Mouse (Mus musculus): ENCODE measurements at regions not wholly inside any gene's neighbourhood (a gene's known extent, or its start where the extent isn't known, plus 50 kb on each side); places are given as distances from the start of the nearest gene placed in this dataset.

DNA sequence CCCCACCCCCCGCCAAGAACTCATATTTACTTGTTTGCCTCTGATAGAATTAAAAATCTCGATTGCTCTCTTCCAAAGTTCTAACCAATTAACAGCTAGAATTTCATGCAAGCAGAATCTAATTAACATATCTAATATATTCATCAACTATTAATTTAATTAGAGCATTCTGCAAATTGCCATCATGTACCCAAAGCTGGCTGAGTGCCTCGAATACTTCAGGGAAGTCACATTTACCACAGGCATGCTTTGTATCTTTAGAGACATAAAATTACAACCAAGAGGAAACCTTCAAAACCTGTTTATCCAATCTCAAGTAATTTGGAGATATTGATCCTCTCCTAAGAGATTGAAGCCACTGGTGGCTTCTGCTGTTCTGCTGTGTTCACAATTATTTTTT is 401.6 kb upstream of the Nmur2 start:
- no peak for DNase-seq (ENCODE audit: low spot score)

GRCm38 (mm10) chr11:56441071-56441470 is 400.3 kb upstream of the Nmur2 start:
- DNase-seq (ENCODE audit: low spot score) = no peak

GRCm38 (mm10) chr11:56431089-56431488 is 390.3 kb upstream of the Nmur2 start:
- no peak for DNase-seq (ENCODE audit: low spot score)

GRCm38 (mm10) chr11:56384761-56385160 is 344.0 kb upstream of the Nmur2 start:
- no peak for DNase-seq (ENCODE audit: low spot score)

DNA sequence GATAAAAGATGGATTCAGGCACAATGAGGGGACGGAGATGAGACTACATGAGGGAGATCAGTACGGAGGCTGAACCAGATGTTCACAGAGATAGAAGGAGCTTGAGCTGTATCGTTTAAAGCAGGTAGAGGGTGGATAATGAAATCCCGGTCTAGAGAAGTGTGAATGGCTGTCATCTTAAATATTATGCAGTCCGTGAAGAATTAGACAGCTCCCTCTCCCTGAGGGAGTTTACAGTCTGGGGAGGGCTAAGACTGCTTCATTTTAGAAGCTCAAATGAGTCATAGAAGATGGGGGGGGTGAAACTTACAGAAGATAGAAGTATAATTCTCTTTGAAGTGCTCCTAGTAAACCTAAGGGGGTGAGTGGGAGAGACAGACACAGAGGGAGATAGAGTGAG is 336.7 kb upstream of the Nmur2 start:
- no peak for DNase-seq (ENCODE audit: low spot score)

GRCm38 (mm10) chr11:56374329-56374728 is 333.5 kb upstream of the Nmur2 start:
- DNase-seq (ENCODE audit: low spot score) = no peak

DNA sequence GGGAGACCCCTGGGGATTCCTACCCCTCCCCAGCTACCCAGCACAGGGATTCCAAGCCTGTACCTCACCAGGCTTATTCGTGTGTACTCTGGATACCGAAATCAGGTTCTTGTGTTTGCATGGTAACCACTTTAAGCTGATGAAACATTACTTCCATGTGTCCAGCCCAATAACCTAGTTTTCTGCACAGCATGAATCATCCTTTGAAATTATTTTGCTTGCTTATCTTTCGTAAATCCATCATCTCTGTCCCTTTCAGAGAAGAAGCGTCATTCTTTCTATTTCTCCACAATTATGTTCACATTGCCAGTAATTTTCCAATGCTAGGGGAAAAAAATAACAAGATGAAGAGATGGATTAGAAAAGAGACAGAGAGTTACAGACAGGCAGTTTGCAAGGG is 332.8 kb upstream of the Nmur2 start:
- no peak for DNase-seq (ENCODE audit: low spot score)

DNA sequence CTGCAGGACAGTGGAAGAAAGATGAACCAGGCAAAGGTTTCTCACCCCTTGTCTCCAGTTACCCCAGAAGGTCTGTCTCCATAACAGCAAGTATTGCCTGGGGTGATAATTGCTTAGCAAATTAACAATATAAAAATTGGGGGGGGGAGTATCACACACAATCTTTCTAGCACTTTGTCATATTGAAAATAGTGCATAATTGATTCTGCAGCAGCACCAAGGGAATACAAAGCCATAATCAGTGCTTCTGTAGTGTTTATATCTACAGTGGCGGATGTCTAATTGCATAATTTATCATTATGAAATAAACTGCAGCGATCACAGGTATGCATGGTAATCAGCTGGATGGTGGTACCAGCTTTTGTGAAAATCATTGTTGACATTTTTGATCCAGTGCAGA is 316.9 kb upstream of the Nmur2 start:
- no peak for DNase-seq (ENCODE audit: low spot score)

DNA sequence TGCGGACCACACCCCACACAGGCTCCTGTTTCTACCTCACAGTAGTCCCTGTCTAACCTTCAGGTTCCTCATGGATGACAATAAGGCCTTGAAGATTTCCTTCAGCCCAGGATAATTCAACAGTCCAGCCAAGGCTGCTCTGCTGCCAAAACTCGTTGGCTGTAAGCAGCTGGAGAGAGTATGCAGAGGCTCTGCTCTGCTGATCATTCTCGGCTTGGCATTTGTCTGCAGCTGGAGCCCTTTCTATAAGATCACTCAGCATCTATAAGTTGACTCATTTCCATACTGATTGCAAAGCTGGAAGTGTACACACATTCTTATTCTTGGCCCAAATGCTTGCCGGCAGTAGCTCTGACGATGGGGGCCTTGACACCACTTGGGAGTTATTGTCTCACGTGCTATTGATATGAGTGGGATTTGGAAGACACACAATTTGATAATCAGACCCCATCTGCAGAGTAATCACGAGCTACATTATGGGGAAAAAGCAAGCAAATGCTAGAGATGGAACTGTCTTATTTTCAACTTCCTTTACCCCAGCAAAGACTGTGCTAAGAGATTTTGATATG is 311.1 kb upstream of the Nmur2 start:
- no peak for DNase-seq (ENCODE audit: low spot score)

DNA sequence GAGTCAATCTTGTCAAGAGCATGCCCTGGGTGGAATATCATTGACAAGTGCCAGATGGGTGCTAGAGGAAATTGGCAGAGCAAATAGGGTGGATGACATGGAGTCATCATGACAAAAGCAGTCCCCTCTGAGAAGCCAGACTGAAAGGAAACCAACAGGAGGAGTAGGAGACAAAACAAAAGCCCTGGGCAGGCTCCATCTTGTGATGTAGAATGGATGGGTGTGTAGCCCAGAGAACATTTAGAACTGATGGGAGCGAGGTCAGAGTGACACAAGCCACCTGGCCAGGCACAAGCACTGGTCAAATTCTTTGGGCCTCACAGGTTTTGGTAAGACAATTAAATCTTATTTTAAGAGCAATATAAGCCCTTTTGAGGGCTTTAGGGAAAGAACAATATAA is 310.4 kb upstream of the Nmur2 start:
- DNase-seq (ENCODE audit: low spot score) = no peak

DNA sequence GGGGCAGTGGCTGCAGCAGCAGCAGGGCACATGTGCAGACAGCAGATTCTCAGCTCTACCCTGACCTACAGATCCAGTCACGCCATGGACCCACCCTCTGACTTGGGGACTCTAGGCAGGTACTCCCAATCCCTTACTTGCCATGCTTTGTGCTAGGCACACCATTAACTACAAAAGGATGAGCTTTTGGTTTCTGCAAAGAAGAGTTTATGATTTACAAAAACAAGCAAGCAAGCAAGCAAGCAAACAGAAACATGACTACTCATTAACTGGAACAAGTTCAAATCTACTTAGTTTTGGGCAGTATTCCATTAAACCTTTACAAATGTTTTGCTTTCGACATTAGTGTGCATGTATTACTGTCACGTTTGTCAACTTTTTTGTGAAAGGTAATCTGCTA is 309.0 kb upstream of the Nmur2 start:
- DNase-seq (ENCODE audit: low spot score) = no peak

- no peak for DNase-seq (ENCODE audit: low spot score)
These were observed 307.6 kb upstream of the Nmur2 start for GRCm38 (mm10) chr11:56348408-56348807.

DNA sequence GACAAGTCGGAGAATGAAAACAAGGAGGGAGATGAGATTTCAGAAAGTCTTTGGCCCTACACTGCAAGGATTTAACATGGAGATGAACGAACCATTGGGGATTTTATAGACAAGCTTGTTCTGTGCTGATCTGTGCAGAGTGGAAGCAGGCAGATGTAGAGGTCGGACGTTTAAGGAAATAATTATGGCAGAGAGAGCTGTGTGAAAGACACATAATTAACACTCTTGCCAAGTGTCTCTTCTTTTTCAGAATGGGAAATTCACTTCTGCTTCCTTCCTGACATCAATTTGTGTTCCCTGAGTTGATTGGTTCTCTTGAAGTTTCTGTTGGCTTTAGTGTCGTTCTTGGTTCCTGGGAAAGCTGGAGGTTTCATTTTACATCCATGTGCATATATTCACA is 302.3 kb upstream of the Nmur2 start:
- no peak for DNase-seq (ENCODE audit: low spot score)

GRCm38 (mm10) chr11:56341731-56342130 is 300.9 kb upstream of the Nmur2 start:
- DNase-seq (ENCODE audit: low spot score) = no peak

GRCm38 (mm10) chr11:56341040-56341439 is 300.2 kb upstream of the Nmur2 start:
- no peak for DNase-seq (ENCODE audit: low spot score)

DNA sequence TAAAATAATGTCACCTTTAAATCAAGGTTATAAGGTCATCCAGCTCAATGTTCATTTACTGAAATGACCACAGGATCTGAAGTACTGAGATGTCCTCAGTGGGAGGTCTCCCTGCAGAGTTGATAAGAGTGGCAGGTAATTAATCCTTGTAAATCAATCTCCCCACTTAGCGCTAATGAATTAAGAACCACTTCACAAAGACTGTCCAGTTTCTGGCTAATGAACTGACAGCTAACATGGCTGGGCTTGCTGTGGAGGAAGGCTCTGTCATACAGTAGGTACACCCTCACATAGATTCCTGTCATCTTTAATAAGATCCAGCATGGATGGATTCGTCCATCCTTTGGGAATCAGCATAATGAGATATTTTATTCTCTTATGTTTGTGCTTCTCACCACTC is 297.7 kb upstream of the Nmur2 start:
- no peak for DNase-seq (ENCODE audit: low spot score)

DNA sequence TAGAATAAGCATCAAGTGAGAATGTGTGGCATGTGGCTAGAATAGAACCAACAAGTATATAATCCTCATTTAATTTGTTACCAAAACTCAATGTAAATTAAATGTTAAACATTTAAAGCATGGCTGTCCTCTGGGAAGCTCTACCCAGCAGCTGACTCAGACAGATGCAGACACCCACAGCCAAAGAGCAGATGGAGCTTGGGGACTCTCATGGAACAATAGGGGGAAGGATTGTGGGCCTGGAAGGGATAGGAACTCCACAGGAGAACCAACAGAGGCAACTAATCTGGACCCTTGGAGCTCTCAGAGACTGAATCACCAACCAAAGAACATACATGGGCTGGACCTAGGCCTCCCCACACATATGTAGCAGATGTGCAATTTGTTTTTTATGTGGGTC is 295.1 kb upstream of the Nmur2 start:
- no peak for DNase-seq (ENCODE audit: low spot score)

GRCm38 (mm10) chr11:56320293-56320692 is 279.5 kb upstream of the Nmur2 start:
- no peak for DNase-seq (ENCODE audit: low spot score)

- no peak for DNase-seq (ENCODE audit: low spot score)
These were observed 274.6 kb upstream of the Nmur2 start for GRCm38 (mm10) chr11:56315221-56315987.

- no peak for DNase-seq (ENCODE audit: low spot score)
These were observed 268.7 kb upstream of the Nmur2 start for GRCm38 (mm10) chr11:56309549-56309948.

DNA sequence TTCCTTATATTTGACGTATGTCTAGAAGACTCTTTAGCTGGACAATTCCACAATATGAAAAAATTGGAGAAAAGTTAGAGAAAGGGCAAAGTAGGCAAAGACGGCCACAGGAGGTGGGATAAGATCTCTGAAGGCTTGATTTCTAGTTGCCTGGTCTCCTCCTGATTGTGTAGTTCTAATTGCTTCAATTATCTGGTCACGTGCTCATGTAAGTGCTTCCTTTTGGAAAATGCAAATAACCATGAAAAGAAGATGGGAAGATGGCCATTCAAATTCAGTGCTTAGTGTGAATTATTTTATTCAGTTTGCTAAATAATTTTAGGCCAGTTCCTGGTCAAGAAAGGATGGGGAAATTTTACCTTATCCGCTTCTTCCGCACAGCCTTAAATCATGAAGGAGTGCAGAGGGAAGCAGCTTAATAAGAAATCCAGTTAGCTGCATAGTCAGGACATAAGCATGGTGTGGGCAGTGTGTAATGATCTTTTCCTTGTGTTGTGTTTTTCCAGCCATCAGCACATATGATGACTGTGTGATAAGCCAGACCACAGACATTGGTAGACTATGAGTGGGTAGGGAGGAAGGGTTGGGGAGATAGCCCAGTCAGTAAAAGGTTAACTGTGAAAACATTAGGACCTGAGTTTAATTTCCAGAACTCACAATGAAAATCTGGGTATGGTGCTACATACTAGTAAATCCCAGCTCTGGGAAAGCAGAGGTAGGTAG is 267.7 kb upstream of the Nmur2 start:
- DNase-seq (ENCODE audit: low spot score) = no peak

- DNase-seq (ENCODE audit: low spot score) = no peak
These were observed 266.2 kb upstream of the Nmur2 start for GRCm38 (mm10) chr11:56307051-56307450.

Data from spleen, adult 12 weeks (tissue).